Mouse (Mus musculus) small intestine, adult 2 months (tissue): Measurements from ENCODE around the gene Elmo2.

Experiments used
- CTCF ChIP-seq: fragments of 200-500 bp; IDR thresholded peaks from 2 replicates; pipeline ENCODE4 v1.5.1; 2012; ENCODE audit warnings: low read depth, mild to moderate bottlenecking, control low read depth, inconsistent platforms, low read length, moderate library complexity, mixed read lengths; ENCODE audit not compliant: insufficient replicate concordance, insufficient read length; ENCODE audit errors: extremely low read depth
- POLR2A ChIP-seq: fragments of 200-500 bp; IDR thresholded peaks from 2 replicates; pipeline ENCODE4 v1.6.1; 2012; ENCODE audit warnings: low read depth, mild to moderate bottlenecking, control low read depth, inconsistent platforms, low read length, moderate library complexity

GRCm38 (mm10) chr2:165241786-165242185, 84.5 kb downstream of the Elmo2 start:
- no peak for TF ChIP-seq CTCF
- no peak for TF ChIP-seq POLR2A
